Mouse (Mus musculus): Measurements from ENCODE around the gene Cetn3.

The Cetn3 gene

GRCm38 (mm10) chr13:81824576-81825330, 41.9 kb downstream of the Cetn3 start:
- no peak for DNase-seq

DNA sequence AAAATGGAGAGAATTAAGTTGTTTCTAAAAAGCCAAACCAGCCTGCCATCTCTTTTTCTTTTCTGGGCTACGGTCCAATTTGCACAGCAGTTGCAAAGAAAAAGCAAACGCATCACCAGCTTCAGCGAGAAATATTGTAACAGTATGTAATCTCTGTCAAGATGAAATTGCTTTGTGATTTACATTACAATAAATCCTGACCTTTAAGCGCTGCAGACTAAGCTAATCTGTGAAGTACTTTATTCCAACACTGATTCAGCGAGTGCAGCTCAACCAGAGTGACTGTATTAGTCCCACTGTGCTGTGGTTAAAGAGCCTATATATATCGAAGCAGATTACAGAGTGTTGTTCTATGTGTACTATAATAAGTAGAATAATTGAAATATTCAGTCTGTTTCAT, 45.6 kb downstream of the Cetn3 start:
- no peak for DNase-seq

DNA sequence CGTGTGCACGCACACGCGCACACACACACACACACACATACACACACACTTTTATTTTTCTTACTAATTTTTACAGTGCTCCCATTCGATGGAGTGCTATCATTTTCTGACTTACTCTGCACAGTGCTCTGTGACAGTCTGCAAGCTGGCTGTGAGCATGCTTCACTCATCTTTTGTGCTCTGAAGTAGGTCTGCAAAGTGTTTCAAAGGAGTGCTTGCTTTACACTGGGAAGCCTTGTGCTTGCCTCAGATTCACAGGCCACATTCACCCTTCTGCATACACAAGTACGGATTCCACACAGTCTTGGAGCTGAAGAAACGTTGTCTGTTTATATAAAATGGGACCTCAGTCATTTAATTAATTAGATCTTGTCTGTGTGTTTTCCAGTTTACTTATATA, 49.0 kb downstream of the Cetn3 start:
- no peak for DNase-seq

- DNase-seq, result no peak
These were observed 53.7 kb downstream of the Cetn3 start for GRCm38 (mm10) chr13:81836386-81837177.

GRCm38 (mm10) chr13:81838016-81838415, 55.1 kb downstream of the Cetn3 start:
- DNase-seq, result no peak

DNA sequence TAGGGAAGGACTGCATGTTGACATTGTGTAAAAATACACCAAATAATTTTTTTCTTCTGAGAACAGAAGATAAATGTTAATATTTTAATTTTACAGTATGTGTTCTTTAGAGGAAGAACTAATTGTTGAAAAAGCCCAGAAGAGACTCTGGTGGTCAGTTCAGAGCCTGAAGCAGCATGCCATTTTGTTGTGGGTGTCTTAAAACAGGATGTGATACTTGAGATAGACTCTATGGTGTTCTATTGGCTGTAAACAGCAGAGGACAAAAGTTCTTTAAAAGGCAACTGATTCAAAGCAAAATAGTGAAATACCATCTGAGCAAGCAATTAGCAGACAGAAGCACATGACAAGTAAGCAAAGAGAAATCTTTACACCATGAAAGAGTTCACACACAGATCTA, 56.1 kb downstream of the Cetn3 start:
- DNase-seq, result no peak

- DNase-seq, result no peak
These were observed 57.4 kb downstream of the Cetn3 start for GRCm38 (mm10) chr13:81840246-81840645.

GRCm38 (mm10) chr13:81840646-81841045, 57.8 kb downstream of the Cetn3 start:
- no peak for DNase-seq

- no peak for DNase-seq
These were observed 59.4 kb downstream of the Cetn3 start for GRCm38 (mm10) chr13:81842278-81842677.
